Mouse (Mus musculus) lung, embryonic 15.5 days (tissue): Measurements from ENCODE around the gene Rtl8b. TPM values are rescaled to one million over a fixed set of nuclear protein-coding genes. Genes with fewer than 3 reads are reported as not detected.
"Not testable (repeated sequence)": the region's sequence is repeated elsewhere in the genome, so short reads cannot be mapped to it uniquely, and the experiment has no call there.

Experiments
- ATAC-seq: fragments of 200-750 bp; cut with Nextera tagmentation; 2 replicates; pipeline ENCODE4 v1.8.0; 2017; ENCODE audit warnings: moderate number of reproducible peaks, borderline replicate concordance; ENCODE audit not compliant: low FRiP score, low TSS enrichment; ENCODE audit errors: extremely low read depth
- H3K27ac ChIP-seq: fragments of 300-500 bp; sonication (generic); 2 replicates; pipeline ENCODE4 v1.5.1; 2015; ENCODE audit warnings: moderate library complexity, mild to moderate bottlenecking, inconsistent platforms
- H3K27me3 ChIP-seq: fragments of 300-500 bp; sonication (generic); 2 replicates; pipeline ENCODE4 v1.6.1; 2015; ENCODE audit warnings: inconsistent platforms
- H3K36me3 ChIP-seq: fragments of 300-500 bp; sonication (generic); 2 replicates; pipeline ENCODE4 v1.6.1; 2015; ENCODE audit warnings: inconsistent platforms
- H3K4me1 ChIP-seq: fragments of 300-500 bp; sonication (generic); 2 replicates; pipeline ENCODE4 v1.6.1; 2015; ENCODE audit warnings: inconsistent platforms
- H3K4me2 ChIP-seq: fragments of 300-500 bp; sonication (generic); 2 replicates; pipeline ENCODE4 v1.6.1; 2015; ENCODE audit warnings: inconsistent platforms, mild to moderate bottlenecking, moderate library complexity
- H3K4me3 ChIP-seq: fragments of 300-500 bp; sonication (generic); 2 replicates; pipeline ENCODE4 v1.5.1; 2015; ENCODE audit warnings: mild to moderate bottlenecking, inconsistent platforms
- H3K9ac ChIP-seq: fragments of 300-500 bp; sonication (generic); 2 replicates; pipeline ENCODE4 v1.6.1; 2015; ENCODE audit warnings: inconsistent platforms
- H3K9me3 ChIP-seq: fragments of 300-500 bp; sonication (generic); 2 replicates; pipeline ENCODE4 v1.6.1; 2016; ENCODE audit warnings: inconsistent platforms
- WGBS: fragments of 180-500 bp; shearing (Covaris S2); methylation state at CpG from one replicate; pipeline ENCODE4 v1.1.7; 2015; 5-methylcytosine and 5-hydroxymethylcytosine counted together
- polyA plus RNA-seq: library from polyadenylated mRNA; unstranded; fragments of >200 nt; fragmentation: Nextera tagmentation; extraction: Ambion mirVana; gene quantifications from 2 replicates; pipeline ENCODE4 v1.2.1, GENCODE M21; 2015

Rtl8b gene
- polyA plus RNA-seq = 76.0 and 84.2 TPM in 2 replicates

DNA sequence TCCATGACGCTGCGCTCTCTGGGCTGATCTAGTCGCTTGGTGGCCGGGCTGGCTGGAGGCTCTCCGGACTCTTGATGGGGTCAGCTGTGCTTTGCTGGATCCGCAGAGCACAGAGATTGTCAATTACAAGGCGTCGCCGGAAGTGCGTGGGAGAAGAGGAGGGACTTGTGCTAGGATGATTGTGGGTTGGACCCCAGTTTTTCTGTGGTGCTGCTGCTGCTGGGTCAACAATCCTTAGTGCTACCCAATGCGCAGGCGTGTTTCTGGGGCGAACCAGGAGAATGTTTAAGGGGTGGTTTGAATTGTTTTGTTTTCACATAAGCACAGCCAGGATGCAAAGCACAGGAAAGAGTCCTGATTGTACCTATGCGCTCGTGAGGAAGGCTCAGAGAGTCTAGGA lies at the start of gene Rtl8b:
Gene Rtl8b, minus strand, starts transcription at position 115 of the 400 bp plus-strand sequence.
- 10% methylated on average over 12 of the region's 15 CpGs for WGBS
- H3K4me2 ChIP-seq = peak within 1 kb of the TSS; percentile 48
- ATAC-seq = peak; percentile 93
- no peaks in the 10 kb centered on the region for H3K27me3 ChIP-seq
- no peaks in the 10 kb centered on the region for H3K4me1 ChIP-seq
- no peaks in the 10 kb centered on the region for H3K36me3 ChIP-seq
- H3K27ac ChIP-seq = peak within 1 kb of the TSS; percentile 44; the same call in 1 of the 2 replicates
- no peak within 1 kb of the TSS; the same call in 1 of the 2 replicates for H3K9ac ChIP-seq
- peak within 1 kb of the TSS; percentile 34 for H3K4me3 ChIP-seq
- H3K9me3 ChIP-seq = no peaks in the 10 kb centered on the region

DNA sequence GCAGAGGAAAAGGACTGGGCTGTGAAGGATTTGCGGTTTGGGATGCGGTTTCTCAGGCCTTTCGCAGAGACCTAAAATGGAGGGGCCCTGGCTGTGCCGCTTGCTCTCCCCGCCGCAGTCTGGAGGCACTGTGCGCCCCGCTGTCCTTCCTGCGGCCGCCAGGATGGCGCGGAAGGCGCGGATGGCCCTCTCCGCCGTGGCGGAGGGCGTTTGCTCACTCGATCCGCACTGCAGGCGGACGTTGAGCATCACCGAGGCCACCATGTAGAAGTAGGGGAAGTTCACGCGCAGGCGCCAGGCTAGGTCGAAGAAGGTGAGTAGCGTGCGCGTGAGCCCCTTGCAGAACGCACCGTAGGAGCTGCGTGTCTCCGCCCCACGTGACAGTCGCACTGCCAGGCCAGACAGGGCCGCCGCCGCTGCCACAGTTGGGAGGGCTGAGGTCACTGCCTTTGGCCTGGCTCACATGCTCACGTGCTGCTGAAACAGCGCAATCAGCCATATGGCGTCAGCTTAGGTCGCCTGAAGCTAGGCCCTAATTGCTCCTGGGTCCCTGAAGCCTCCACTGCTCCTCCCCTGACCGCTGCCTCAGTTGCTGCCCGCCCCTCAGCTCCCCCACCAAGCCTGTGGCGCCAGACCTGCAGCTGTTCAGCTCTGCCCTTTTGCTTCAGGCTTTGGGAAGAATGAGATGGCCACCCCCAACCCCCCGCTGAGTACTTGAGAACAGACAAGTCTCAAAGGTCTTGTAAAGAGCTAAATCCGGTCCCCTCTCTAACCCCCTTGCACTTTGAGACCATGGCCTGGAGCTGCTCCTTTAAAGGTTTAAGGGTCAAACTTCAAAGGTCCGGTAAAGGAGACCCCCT lies 46.3 kb upstream of the Rtl8b start:
- no peaks in the 10 kb centered on the region for H3K27me3 ChIP-seq
- H3K36me3 ChIP-seq = no peaks in the 10 kb centered on the region
- WGBS = 18% methylated on average over 47 of the region's 49 CpGs
- no peak overlapping the region for H3K9ac ChIP-seq
- H3K4me3 ChIP-seq = peak overlapping the region; percentile 30
- peak overlapping the region; percentile 58 for H3K4me2 ChIP-seq
- ATAC-seq = peak; percentile 59; the same call in 1 of the 2 replicates
- H3K9me3 ChIP-seq = no peaks in the 10 kb centered on the region
- H3K27ac ChIP-seq = no peak overlapping the region
- H3K4me1 ChIP-seq = no peaks in the 10 kb centered on the region

DNA sequence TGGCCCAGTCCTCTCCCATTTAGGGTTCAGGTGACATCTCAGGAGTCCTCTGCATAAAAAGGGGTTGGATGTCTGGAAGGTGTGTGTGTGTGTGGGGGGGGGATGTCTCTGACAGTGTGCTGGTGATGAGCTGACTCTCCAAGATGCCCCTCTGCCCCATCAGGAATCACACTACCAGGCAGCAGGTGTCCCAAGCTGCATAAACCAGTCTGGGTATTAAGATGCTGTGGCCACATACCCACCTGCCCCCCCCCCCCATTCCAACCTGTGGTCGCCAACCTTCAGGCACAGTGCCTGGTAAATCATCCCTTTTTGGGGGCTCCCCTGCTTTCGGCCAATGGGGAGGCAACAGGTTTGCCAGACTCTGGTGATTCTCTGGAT lies 45.7 kb upstream of the Rtl8b start:
- WGBS = 60% methylated on average over 2 of the region's 2 CpGs
- H3K27me3 ChIP-seq = no peaks in the 10 kb centered on the region
- ATAC-seq = no peak
- H3K27ac ChIP-seq = no peak overlapping the region
- no peaks in the 10 kb centered on the region for H3K9me3 ChIP-seq
- no peaks in the 10 kb centered on the region for H3K36me3 ChIP-seq
- H3K9ac ChIP-seq = no peak overlapping the region
- H3K4me1 ChIP-seq = no peaks in the 10 kb centered on the region
- H3K4me3 ChIP-seq = peak overlapping the region; percentile 30; the same call in 1 of the 2 replicates
- H3K4me2 ChIP-seq = peak overlapping the region; percentile 58

DNA sequence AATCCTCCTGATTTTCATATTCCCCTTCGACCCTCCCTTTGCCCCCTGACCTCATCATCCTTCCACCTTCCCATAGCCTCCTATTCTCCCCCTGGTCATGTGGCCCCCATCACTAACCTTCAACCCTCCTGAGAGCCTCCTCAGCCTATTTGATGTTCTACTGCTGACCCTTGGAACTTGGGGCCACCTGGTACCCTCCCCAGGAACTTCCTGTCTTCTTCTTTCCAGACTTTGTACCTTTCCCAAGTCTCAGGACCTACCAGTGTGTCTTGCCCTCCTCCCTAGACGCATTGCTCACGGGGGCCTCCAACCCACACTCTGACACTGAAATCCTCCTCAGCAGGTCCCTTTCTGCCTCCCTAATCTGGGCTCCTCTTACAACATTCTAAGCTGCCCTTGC lies 32.5 kb upstream of the Rtl8b start:
- no peaks in the 10 kb centered on the region for H3K36me3 ChIP-seq
- no peak for ATAC-seq
- H3K4me1 ChIP-seq = no peaks in the 10 kb centered on the region
- no peaks in the 10 kb centered on the region for H3K9me3 ChIP-seq
- H3K9ac ChIP-seq = no peak overlapping the region
- H3K27me3 ChIP-seq = no peaks in the 10 kb centered on the region
- H3K4me2 ChIP-seq = no peak overlapping the region
- no peak overlapping the region for H3K27ac ChIP-seq
- WGBS = 72% methylated on average over 3 of the region's 3 CpGs
- H3K4me3 ChIP-seq = no peak overlapping the region

DNA sequence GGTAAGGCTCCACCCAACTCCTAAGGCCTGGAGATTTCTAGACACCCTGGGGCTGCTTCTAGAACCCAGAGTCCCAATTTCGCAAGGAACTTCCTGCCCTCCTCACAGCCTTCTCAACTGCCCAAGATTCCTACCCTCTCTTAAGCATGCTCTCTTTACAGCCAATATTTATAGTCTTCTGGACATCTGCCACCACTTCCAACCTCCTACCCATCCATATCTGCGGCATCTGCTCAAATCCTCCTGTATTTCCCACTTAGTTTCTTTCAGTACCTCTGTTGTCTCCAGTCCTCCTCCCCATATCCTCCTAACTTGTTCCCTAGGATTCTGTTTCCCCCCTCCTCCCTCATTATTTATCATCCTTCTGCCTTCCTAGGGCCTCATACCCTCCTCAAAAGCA lies 29.0 kb upstream of the Rtl8b start:
- Histone ChIP-seq H3K4me3 (no peak overlapping the region), H3K4me2 (no peak overlapping the region), H3K36me3 (no peaks in the 10 kb centered on the region), H3K9me3 (no peaks in the 10 kb centered on the region), H3K9ac (no peak overlapping the region), H3K27me3 (no peaks in the 10 kb centered on the region), H3K4me1 (no peaks in the 10 kb centered on the region), H3K27ac (no peak overlapping the region)
- ATAC-seq = no peak
- 79% methylated on average over 2 of the region's 2 CpGs for WGBS

DNA sequence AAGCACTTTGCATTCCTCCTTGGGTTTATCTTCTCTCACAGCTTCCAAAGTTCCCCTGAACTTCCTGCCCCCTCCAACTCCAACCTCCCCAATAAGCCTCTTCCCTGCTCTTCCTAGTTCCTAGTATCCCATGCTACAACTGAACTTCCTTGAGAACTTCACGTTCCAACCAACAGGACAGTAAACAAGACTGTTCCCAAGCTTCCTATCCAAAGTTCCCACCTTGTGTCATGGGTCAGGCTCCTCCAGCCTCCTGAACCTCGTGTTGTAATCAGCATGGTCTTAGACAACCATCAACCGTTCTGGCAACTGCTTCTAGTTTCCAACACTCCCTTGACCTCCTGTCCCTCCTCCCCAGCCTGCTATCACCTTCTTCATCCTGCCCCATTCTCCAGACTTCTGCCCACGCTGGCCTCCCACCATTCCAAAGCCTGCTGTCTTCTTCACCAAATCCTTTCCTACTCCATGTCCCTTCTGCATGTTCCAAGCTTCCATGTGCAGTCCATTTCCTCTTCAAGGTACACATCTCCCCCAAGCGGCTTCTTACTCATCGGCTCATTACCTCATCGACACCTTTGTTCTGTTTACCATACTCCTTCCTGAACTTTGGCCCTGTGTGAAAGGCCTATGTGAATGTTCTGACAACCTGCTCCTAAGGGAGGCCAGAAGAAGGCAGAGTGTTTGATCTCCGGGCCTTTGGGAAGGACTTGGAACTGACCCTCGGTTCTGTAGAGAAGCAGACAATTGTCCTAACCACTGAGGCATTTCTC lies 24.0 kb upstream of the Rtl8b start:
- no peak for ATAC-seq
- H3K4me1 ChIP-seq = no peaks in the 10 kb centered on the region
- no peaks in the 10 kb centered on the region for H3K9me3 ChIP-seq
- 66% methylated on average over 9 of the region's 9 CpGs for WGBS
- no peak overlapping the region for H3K4me3 ChIP-seq
- no peak overlapping the region for H3K27ac ChIP-seq
- H3K27me3 ChIP-seq = no peaks in the 10 kb centered on the region
- H3K4me2 ChIP-seq = no peak overlapping the region
- H3K9ac ChIP-seq = no peak overlapping the region
- no peaks in the 10 kb centered on the region for H3K36me3 ChIP-seq

DNA sequence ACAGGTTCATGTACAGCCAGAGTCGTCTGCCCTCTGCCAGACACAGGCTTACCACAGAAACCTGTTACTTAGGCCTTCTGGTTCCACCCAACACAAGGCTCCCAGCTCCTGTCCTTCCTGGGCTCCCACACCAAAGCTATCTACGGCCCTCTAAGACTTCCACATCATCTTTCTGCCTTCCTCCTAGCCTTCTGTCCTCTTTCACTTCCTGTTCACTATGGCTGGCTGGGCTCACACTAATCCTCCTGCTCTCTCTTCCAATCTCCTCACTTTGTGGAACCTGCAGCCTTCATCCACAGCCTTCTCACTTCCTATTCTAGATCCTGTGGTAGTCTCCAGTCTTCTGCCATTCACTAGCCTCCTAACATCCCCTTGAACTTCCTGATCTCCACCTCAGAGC lies 22.9 kb upstream of the Rtl8b start:
- no peaks in the 10 kb centered on the region for H3K4me1 ChIP-seq
- no peak for ATAC-seq
- no peak overlapping the region for H3K9ac ChIP-seq
- H3K36me3 ChIP-seq = no peaks in the 10 kb centered on the region
- H3K27ac ChIP-seq = no peak overlapping the region
- H3K4me2 ChIP-seq = no peak overlapping the region
- 56% methylated on average over 2 of the region's 2 CpGs for WGBS
- no peaks in the 10 kb centered on the region for H3K9me3 ChIP-seq
- no peak overlapping the region for H3K4me3 ChIP-seq
- no peaks in the 10 kb centered on the region for H3K27me3 ChIP-seq

DNA sequence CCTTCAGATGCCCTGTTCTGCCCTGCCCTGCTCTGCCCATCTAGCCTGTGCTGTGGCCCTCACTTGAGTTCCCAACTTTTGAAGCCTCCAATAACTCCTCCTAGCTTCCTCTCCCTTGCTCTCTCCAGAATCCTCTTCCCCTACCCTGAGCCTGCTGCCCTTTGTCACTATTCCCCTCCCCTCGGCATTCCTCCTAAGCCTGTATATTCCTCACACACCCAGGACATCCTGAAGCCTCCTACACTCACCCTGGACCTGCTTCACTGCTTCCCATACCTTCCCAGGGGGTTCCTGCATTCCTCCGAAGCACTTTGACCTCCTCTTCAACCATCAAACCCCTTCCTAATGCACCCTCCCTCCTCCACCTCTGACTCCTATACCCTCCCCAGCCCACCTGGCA lies 21.9 kb upstream of the Rtl8b start:
- H3K9ac ChIP-seq = no peak overlapping the region
- H3K4me1 ChIP-seq = no peaks in the 10 kb centered on the region
- H3K4me2 ChIP-seq = no peak overlapping the region
- 52% methylated on average over 2 of the region's 2 CpGs for WGBS
- H3K27me3 ChIP-seq = no peaks in the 10 kb centered on the region
- no peaks in the 10 kb centered on the region for H3K36me3 ChIP-seq
- H3K9me3 ChIP-seq = no peaks in the 10 kb centered on the region
- H3K27ac ChIP-seq = no peak overlapping the region
- H3K4me3 ChIP-seq = no peak overlapping the region
- ATAC-seq = no peak

DNA sequence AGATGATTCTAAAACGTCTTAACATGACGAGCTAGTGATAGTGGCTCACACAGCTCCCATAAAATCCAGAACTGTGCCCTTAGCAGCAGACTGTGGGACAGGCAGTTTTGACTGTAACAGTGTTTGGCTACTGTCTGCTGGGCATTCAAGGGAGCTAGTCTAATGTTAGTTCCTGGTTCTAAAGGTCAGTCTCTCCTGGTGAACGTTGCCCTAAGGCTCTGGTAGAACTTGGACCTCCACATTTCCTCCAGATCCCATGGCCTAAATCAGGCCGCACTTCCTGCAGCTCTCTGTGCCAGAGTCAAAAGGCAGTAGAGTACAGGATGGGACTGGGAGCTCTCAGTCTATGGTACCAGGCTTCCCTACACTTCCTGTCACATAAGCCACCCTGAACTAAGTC lies 14.5 kb upstream of the Rtl8b start:
- H3K9ac ChIP-seq, H3K9me3 ChIP-seq, H3K4me1 ChIP-seq, H3K27ac ChIP-seq, ATAC-seq, H3K27me3 ChIP-seq, H3K4me2 ChIP-seq, H3K36me3 ChIP-seq, H3K4me3 ChIP-seq: not testable (repeated sequence)
- 61% methylated on average over 2 of the region's 4 CpGs for WGBS

DNA sequence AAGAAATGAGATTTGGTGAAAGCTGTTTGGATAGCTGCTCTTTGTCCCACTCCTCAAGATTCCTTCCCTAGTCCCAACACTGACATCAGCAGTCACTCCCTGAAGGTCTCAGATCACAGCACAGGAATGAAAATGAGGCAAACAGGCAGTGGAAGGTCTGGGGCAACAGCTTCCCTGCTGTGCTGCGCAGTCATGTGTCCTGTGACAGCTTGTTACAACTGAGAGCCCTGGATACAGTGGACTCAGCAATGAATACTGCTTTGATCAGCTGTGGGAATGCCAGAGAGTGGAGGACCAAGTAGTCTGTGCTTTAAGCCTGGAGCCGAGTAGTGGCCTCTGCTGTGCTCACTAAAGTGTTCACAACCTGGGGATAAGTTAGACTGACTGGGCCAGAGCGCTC lies 12.4 kb upstream of the Rtl8b start:
- H3K9me3 ChIP-seq, H3K27ac ChIP-seq, H3K4me1 ChIP-seq, H3K36me3 ChIP-seq, H3K4me3 ChIP-seq, H3K9ac ChIP-seq, H3K27me3 ChIP-seq, ATAC-seq, H3K4me2 ChIP-seq: not testable (repeated sequence)
- WGBS = 44% methylated on average over 3 of the region's 3 CpGs

DNA sequence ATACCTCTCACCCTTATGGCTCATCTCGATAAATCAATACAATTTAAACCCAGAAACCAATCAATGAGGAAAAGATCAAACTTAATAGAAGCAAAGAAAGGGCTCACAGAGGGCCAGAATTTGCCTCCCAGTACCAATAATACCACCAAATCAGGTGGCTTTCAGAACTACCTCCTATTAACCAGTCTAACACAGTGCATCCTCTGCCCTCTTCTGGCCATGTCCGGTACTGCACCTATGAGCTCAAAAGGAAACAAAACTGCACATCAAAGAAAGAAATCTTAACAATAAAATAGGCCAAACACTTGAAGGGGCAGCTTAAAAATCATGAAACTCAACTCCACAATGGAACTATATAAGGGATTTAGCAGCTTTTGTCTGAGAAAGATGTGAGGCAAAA lies 6.7 kb upstream of the Rtl8b start:
- not testable (repeated sequence) for H3K27me3 ChIP-seq, H3K9me3 ChIP-seq, H3K9ac ChIP-seq, H3K4me1 ChIP-seq, ATAC-seq, H3K4me3 ChIP-seq, H3K36me3 ChIP-seq, H3K27ac ChIP-seq, H3K4me2 ChIP-seq
- 22% methylated on average over 2 of the region's 2 CpGs for WGBS

DNA sequence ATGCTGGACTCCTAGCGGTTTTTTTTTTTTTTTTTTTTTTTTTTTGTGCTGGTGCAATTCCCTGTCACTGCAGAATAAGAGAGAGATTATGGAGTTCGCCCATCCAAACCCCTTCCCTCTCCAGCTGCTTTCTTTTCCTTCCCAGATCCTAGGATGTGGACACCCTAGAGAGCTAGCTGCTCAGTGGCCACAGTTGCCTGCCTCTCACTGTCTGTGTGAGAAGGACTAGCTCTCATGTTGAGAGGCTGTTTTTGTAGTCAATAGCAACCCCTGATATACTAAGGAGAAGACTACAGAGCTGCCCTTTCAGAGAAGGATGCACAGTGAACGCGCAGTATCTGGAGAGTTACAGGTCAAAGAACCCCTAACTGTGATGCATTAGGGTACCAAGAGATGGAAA lies 488 bp upstream of the Rtl8b start:
- ATAC-seq = 0 out of 2 replicates have a peak, but pooled peaks have one; percentile 19
- H3K9me3 ChIP-seq, H3K4me1 ChIP-seq, H3K9ac ChIP-seq, H3K27me3 ChIP-seq, H3K36me3 ChIP-seq: not testable (repeated sequence)
- WGBS = 8% methylated on average over 4 of the region's 4 CpGs
- Histone ChIP-seq H3K4me2 (peak overlapping the region; percentile 48), H3K27ac (peak overlapping the region; percentile 44; the same call in 1 of the 2 replicates), H3K4me3 (peak overlapping the region; percentile 34)
